ENCODE assay signal across 8 mouse cellular contexts in the genomic region with DNA sequence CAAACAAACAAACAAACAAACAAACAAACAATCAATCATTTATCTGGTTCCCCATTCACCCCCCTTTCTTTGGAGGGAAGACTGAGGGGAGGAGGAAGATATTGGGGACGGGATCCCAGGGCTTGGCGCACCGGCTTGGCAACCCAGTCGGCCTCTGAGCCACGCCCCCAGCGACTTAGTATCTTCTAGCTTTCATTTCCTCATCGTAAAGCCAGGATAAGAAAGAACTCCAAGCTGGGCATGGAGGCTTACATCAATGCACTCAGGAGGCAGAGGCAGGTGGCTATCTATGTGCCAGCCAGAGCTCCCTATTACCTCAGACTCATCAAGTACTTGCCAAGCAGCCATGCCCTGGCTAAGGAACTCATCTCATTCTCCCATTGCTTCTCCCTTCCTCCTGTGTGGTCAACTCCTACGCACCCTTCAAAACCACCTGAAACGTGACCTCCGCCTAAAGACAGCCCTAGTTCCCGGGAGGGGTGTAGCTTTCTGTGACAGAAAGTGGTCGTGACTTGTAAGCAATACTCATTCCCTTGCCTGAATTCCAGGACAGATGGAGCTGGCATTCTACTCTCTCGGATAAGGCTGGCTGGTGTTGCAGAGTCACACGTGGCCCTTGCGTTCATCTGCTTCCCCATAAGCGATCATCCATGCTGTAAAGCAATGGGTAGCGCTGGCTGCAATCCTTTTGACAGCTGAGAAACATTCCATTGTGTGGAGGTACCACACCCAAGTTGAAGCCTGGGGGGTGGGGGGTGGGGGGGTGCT. TPM values are rescaled to one million over a fixed set of nuclear protein-coding genes. Genes with fewer than 3 reads are reported as not detected.
DNase-seq lines count a peak whose midpoint lies in the region; ATAC-seq and TF ChIP-seq lines count a peak whose summit lies in the region.

No protein-coding gene starts in this region.

- peak overlapping the region; percentile 53 for H3K4me2 ChIP-seq in neural tube, embryonic 11.5 days (ENCODE audit: low read depth)
- H3K4me2 ChIP-seq in embryonic facial prominence, embryonic 14.5 days (ENCODE audit: low read depth, low read length) = peak overlapping the region; percentile 71
- H3K4me2 ChIP-seq in intestine, postnatal 0 days (replicated peaks; ENCODE audit: low read depth) = peak overlapping the region; percentile 80
- H3K4me2 ChIP-seq in myocyte (ENCODE audit: low read depth) = peak overlapping the region; percentile 99

- H3ac ChIP-seq in myocyte (ENCODE audit: control insufficient read depth, insufficient read length) = no peak overlapping the region

- H3K4me1 ChIP-seq in neural tube, embryonic 11.5 days (ENCODE audit: control insufficient read depth, insufficient read depth, low read length) = peaks cover 6% of the 10 kb centered on the region; the same call in 1 of the 2 replicates
- H3K4me1 ChIP-seq in embryonic facial prominence, embryonic 14.5 days (ENCODE audit: control insufficient read depth, insufficient read depth, low read length) = peaks cover 8% of the 10 kb centered on the region; the same call in 1 of the 2 replicates
- no peaks in the 10 kb centered on the region for H3K4me1 ChIP-seq in intestine, postnatal 0 days (replicated peaks; ENCODE audit: control insufficient read depth, insufficient read depth, low read length)

- no peak overlapping the region for H3K9ac ChIP-seq in neural tube, embryonic 11.5 days (ENCODE audit: low read length)
- H3K9ac ChIP-seq in embryonic facial prominence, embryonic 14.5 days (ENCODE audit: low read depth, low read length) = peak overlapping the region; percentile 64; the same call in 1 of the 2 replicates
- H3K9ac ChIP-seq in intestine, postnatal 0 days (ENCODE audit: low read depth, low read length) = peak overlapping the region; percentile 48; the same call in 1 of the 2 replicates

- 16% methylated on average over 17 of the region's 17 CpGs for WGBS in neural tube, embryonic 11.5 days
- WGBS in embryonic facial prominence, embryonic 14.5 days = 11% methylated on average over 17 of the region's 17 CpGs
- WGBS in intestine, postnatal 0 days = 13% methylated on average over 17 of the region's 17 CpGs

- no peaks in the 10 kb centered on the region for H3K36me3 ChIP-seq in neural tube, embryonic 11.5 days (ENCODE audit: control insufficient read depth, insufficient read depth, low read length)
- no peaks in the 10 kb centered on the region for H3K36me3 ChIP-seq in embryonic facial prominence, embryonic 14.5 days (ENCODE audit: control insufficient read depth, insufficient read depth, low read length)
- no peaks in the 10 kb centered on the region for H3K36me3 ChIP-seq in intestine, postnatal 0 days (ENCODE audit: control insufficient read depth, insufficient read depth)
- H3K36me3 ChIP-seq in myocyte (ENCODE audit: control insufficient read depth, insufficient read depth) = no peaks in the 10 kb centered on the region

- TF ChIP-seq POLR2A in myocyte (IDR thresholded peaks at IDR 0.05; ENCODE audit: insufficient read length, low read depth) = no peak

- no peaks in the 10 kb centered on the region for H3K9me3 ChIP-seq in neural tube, embryonic 11.5 days (ENCODE audit: control insufficient read depth, low read length)
- H3K9me3 ChIP-seq in embryonic facial prominence, embryonic 14.5 days (ENCODE audit: control insufficient read depth, low read length) = no peaks in the 10 kb centered on the region
- no peaks in the 10 kb centered on the region for H3K9me3 ChIP-seq in intestine, postnatal 0 days (ENCODE audit: control insufficient read depth)

- DNase-seq in neural tube, embryonic 11.5 days (ENCODE audit: low spot score) = no peak
- no peak for DNase-seq in neural tube, embryonic 10.5 days (ENCODE audit: extremely low spot score, low spot score)
- DNase-seq in embryonic facial prominence, embryonic 14.5 days (ENCODE audit: low spot score) = peak; percentile 51
- DNase-seq in adrenal gland, postnatal 4 days (ENCODE audit: low spot score in 2 of 2) = no peak
- DNase-seq in adrenal gland, adult 18-20 months (ENCODE audit: low spot score in 2 of 2) = no peak
- no peak for DNase-seq in thymus, postnatal 25 days

- H3K27ac ChIP-seq in neural tube, embryonic 11.5 days (ENCODE audit: low read depth, low read length) = no peak overlapping the region
- no peak overlapping the region for H3K27ac ChIP-seq in embryonic facial prominence, embryonic 14.5 days (replicated peaks; ENCODE audit: low read depth, low read length)
- H3K27ac ChIP-seq in intestine, postnatal 0 days (ENCODE audit: low read depth, low read length) = no peak overlapping the region; the same call in 1 of the 2 replicates

- no peak for ATAC-seq in neural tube, embryonic 11.5 days (ENCODE audit: insufficient read depth, low FRiP score, low TSS enrichment)
- ATAC-seq in embryonic facial prominence, embryonic 14.5 days (ENCODE audit: low read depth) = 0 out of 2 replicates have a peak, but pooled peaks have one; percentile 7
- ATAC-seq in intestine, postnatal 0 days = peak; percentile 50

- H3K79me2 ChIP-seq in myocyte (ENCODE audit: control insufficient read depth, insufficient read depth) = no peaks in the 10 kb centered on the region

- TF ChIP-seq CTCF in intestine, postnatal 0 days (IDR thresholded peaks at IDR 0.05; ENCODE audit: low read depth) = no peak

- H3K4me3 ChIP-seq in neural tube, embryonic 11.5 days (ENCODE audit: low read depth, low read length) = no peak overlapping the region
- H3K4me3 ChIP-seq in embryonic facial prominence, embryonic 14.5 days (ENCODE audit: low read depth, low read length) = peak overlapping the region; percentile 46
- peak overlapping the region; percentile 47 for H3K4me3 ChIP-seq in intestine, postnatal 0 days (ENCODE audit: low read depth, low read length)
- peak overlapping the region; percentile 17 for H3K4me3 ChIP-seq in myocyte

- peaks cover 37% of the 10 kb centered on the region for H3K27me3 ChIP-seq in neural tube, embryonic 11.5 days (ENCODE audit: control insufficient read depth, insufficient read depth, low read length)
- peaks cover 24% of the 10 kb centered on the region for H3K27me3 ChIP-seq in embryonic facial prominence, embryonic 14.5 days (replicated peaks; ENCODE audit: control insufficient read depth, insufficient read depth, low read length)
- no peaks in the 10 kb centered on the region for H3K27me3 ChIP-seq in intestine, postnatal 0 days (replicated peaks; ENCODE audit: control insufficient read depth, insufficient read depth, low read length)
- H3K27me3 ChIP-seq in myocyte (ENCODE audit: control insufficient read depth, insufficient read depth, insufficient read length) = no peaks in the 10 kb centered on the region

TF ChIP-seq in myocyte, 11 proteins besides CTCF, POLR2A, EP300 and RAD21:
- no peak for TF ChIP-seq POLR2AphosphoS2 (IDR thresholded peaks at IDR 0.05; ENCODE audit: insufficient read length, low read depth)
- peak in 1 of 3 experiments; percentile 5 for TF ChIP-seq MYOG (IDR thresholded peaks at IDR 0.05; ENCODE audit: control insufficient read depth in 1 of 3, insufficient read depth in 1 of 3, insufficient read length in 2 of 3, low read depth in 2 of 3)

RNA-seq across cellular contexts. Expression of gene Pheta1, which starts 5.5 kb away (rescaled TPM):
- 32.3 and 34.4 TPM in 2 replicates for polyA plus RNA-seq in neural tube, embryonic 11.5 days (2014; fragmentation: Nextera tagmentation; extraction: Ambion mirVana)
- 18.8 and 20.3 TPM in 2 replicates for polyA plus RNA-seq in embryonic facial prominence, embryonic 14.5 days (2014; fragmentation: Nextera tagmentation; extraction: Ambion mirVana)
- polyA plus RNA-seq in intestine, postnatal 0 days (2015; fragmentation: Nextera tagmentation; extraction: Ambion mirVana) = 65.0 and 66.5 TPM in 2 replicates
- polyA plus RNA-seq in myocyte (2012; fragmentation: generic; extraction: Trizol) = 9.8 TPM
- 10 to 100 TPM; 12.8 to 13.6 TPM for total RNA-seq in adrenal gland, postnatal 4 days (2021)
- 1 to 10 TPM; 5.1 to 5.4 TPM for total RNA-seq in adrenal gland, adult 18-20 months (2021)

RNA-seq across cellular contexts. Expression of gene Sh2b3, which starts 5.9 kb away (rescaled TPM):
- 10.2 and 10.5 TPM in 2 replicates for polyA plus RNA-seq in neural tube, embryonic 11.5 days (2014; fragmentation: Nextera tagmentation; extraction: Ambion mirVana)
- 17.8 and 18.3 TPM in 2 replicates for polyA plus RNA-seq in embryonic facial prominence, embryonic 14.5 days (2014; fragmentation: Nextera tagmentation; extraction: Ambion mirVana)
- polyA plus RNA-seq in intestine, postnatal 0 days (2015; fragmentation: Nextera tagmentation; extraction: Ambion mirVana) = 11.8 and 12.2 TPM in 2 replicates
- 37.4 TPM for polyA plus RNA-seq in myocyte (2012; fragmentation: generic; extraction: Trizol)
- 10 to 100 TPM; 49.7 to 54.1 TPM for total RNA-seq in adrenal gland, postnatal 4 days (2021)
- total RNA-seq in adrenal gland, adult 18-20 months (2021) = 10 to 100 TPM; 28.4 to 29.6 TPM
